Mouse (Mus musculus): ENCODE measurements around the gene Polr2e. TPM values are rescaled to one million over a fixed set of nuclear protein-coding genes. Genes with fewer than 3 reads are reported as not detected.
A peak's percentile ranks its signal among the peaks of the same experiment; 100 is the strongest.

Polr2e gene
- total RNA-seq, 2 experiments from 2014 or later, result 96.5 to 102 TPM

DNA sequence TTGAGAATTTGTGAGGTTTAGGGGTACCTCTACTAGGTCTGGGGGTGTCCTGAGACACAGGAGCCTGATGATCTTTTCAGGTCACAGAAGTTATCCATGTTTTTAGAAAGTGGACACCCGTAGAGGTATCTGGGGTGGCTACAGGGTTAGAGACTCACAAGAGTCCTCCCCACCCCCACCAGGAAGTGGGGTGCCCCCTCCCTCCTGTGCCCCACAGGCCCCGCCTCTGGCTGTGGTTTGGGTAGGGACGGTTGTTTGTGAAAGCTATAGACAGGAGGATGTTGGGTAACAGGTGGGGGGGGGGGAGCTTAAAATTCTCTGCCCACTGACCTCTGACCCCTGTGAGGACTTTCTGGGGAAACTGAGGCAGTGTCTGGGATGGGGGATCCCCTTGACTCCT lies 22.2 kb downstream of the Polr2e start:
- no peak for DNase-seq

DNA sequence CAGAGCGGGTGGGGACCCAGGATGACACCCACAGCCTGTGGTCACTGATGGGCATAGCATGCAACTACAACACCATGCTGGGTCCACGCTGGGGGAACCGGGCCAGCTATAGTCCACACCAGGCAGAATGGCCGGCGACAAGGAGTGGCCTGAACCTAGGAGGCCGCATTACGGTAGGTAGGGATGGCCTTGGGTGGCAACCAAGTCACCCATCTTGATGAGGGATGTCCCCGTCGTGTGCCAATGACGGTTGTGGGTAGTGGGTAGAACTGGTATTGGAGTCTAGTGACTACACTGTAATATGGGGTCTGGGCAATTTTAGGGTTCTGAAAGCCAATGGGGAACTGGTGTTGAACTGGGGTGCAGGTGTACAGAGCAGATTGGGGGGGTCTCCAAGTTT lies 22.7 kb downstream of the Polr2e start:
- no peak for DNase-seq

DNA sequence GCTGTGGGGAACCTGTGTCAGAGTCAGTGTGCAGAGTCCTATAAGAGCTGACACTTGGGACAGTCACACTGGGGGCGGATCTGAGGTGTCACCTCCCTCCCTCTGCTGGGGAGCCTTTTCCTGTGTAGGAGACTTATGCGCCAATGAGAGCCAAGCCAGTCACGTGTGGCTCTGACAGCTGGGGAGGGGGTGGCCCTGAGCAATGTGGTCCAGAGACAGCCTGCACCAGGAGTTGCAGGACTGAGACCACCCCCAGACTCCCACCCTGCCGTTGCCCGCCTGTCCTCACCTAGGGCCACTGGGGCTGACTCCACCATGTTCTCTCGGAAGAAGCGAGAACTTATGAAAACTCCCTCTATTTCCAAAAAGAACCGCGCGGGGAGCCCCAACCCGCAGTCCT lies 23.1 kb downstream of the Polr2e start, which contains the start of gene Arhgap45:
Arhgap45 (plus strand) TSS at position 143 of the 400 bp plus-strand sequence.
- DNase-seq, result no peak

DNA sequence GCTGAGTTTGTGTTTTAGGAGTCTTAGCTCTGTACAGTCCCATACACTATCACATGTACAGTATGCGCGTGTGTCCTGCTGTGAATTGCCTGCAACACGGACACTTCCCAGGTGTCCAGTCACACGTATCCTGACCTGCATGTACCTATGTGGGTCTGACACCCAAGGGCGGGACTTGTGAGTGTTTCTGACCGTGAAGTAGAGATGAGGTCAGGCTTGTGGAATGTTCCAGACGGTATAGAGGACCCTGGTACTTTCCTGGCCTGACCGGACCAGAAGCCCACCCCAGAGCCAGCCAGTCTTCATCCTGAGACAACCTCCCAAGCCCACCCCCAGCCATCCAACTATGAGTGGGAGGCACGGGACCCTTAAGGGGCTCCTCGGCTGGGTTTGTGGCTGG lies 24.0 kb downstream of the Polr2e start:
- no peak for DNase-seq

DNA sequence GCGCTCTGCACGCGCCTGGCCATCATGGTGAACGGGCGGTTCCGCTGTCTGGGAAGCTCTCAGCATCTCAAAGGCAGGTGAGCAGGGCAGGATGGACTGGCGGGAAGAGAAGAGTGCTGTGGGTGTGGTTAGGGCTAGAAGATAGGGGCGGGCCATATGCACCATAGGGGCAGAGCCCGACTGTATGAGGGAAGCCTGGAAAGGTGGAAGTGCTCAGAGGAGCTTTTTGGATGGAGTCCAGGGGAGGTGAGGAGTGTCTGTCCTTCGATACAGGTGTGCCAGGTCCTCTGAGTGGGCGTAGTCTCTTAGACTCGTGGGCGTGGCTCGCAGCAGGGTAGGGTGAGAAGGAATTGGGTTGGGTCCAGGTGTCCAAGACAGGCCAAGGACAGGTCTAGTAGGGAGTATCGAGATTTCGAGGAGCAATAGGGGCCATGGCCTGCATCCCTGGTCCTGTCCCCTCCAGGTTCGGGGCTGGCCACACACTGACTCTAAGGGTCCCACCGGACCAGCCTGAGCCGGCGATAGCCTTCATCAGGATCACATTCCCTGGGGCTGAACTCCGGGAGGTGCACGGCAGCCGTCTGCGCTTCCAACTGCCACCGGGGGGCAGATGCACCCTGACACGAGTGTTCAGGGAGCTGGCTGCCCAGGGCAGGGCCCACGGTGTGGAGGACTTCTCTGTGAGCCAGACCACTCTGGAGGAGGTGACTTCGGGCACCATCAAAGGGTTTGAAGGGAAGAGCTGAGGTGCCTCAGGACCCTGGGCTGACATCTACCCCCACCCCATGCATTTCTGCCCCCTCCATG lies 24.9 kb downstream of the Polr2e start:
- DNase-seq, result no peak

DNA sequence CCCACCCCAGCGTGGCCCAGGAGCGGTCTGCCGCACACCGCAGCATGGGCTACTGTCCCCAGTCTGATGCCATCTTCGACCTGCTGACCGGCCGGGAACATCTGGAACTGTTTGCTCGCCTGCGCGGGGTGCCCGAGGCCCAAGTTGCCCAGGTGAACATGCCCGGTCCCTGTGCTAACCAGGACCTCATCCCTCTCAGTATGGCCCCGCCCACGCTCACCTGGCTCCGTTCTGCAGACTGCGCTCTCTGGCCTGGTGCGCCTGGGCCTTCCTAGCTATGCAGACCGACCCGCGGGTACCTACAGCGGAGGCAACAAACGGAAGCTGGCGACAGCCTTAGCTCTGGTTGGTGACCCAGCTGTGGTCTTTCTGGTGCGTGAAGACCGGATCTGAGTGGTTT lies 26.0 kb downstream of the Polr2e start:
- no peak for DNase-seq

DNA sequence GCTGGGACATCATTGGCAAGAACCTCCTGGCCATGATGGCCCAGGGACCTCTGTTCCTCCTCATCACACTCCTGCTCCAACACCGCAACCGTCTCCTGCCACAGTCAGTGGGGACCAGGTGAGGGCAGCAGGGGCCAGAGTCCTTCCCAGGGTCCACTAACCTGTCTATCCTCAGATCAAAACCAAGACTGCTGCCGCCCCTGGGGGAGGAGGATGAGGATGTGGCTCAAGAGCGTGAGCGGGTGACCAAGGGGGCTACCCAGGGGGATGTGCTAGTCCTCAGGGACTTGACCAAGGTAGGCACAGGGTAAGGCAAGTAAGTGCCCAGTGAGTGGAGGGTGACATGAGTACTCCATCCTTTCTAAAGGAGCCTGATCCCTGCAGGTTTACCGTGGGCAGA lies 27.9 kb downstream of the Polr2e start:
- DNase-seq, result no peak

DNA sequence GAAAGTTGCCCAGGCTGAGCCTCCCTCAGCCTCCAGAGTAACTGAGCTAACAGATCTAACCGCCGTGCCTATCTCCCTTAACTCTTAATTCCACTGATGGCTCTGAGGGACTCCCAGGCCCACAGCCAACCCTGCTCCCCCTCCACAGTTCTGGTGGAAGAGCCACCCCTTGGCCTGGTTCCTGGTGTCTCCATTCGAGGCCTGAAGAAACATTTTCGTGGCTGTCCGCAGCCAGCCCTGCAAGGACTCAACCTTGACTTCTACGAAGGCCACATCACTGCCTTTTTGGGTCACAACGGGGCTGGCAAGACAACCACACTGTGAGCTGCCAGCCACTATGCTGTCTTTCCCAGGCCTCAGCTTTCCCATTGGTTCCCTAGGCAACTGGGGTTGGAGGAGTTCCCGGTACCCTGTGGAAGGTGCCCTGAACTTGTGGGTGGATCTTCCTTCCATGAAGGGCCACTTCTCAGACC lies 35.3 kb downstream of the Polr2e start:
- peak; percentile 71 for DNase-seq

DNA sequence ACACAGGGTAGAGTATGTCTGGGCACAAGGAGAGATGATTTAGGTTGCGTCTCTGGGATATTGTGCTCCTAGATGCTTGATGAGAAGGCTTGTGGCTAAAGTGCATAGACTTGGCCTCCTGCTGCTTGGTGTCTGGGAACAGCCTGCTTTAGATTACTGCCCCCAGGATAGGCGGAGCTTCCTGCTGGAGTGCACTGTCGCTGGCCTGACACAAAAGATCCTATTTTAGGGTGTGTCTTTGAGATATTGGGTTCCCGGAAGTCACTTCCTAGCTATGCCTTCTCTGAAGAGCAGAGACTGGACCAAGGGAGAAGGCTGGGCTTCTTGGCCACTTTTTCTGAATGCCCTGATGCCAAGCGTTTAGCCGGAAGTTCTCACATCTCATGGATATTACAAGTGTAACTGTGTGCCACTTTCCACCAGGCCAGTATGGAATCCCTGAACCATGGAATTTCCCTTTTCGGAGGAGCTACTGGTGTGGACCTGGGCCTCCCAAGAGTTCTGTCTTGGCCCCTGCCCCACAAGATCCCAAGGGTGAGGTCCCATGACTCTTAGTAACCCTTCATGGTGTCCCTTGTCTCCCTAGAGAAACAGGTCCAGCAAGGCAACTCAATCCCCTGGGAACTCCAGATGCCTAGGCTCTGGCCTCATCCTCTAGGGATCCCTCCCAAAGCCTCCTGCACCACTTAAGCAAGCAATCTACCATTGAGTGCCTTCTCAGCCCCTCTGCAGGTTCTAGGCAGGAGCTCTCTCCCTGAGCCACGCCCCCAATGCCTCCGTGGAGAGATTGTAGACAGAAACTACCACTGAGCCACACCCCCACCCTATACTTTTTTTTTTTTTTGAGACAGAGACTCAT lies 36.0 kb downstream of the Polr2e start:
- no peak for DNase-seq

DNA sequence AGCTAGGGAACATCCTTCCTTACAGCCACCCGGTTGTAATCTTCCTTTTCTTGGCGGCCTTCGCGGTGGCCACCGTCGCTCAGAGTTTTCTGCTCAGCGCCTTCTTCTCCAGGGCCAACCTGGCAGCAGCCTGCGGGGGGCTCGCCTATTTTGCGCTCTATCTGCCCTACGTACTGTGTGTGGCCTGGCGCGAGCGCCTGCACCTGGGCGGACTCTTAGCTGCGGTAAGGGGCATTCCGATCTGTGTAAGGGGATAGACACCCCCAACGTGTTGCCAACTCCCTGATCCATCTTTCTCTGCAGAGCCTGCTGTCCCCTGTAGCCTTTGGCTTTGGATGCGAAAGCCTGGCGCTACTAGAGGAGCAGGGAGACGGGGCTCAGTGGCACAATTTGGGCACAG lies 36.8 kb downstream of the Polr2e start:
- no peak for DNase-seq

DNA sequence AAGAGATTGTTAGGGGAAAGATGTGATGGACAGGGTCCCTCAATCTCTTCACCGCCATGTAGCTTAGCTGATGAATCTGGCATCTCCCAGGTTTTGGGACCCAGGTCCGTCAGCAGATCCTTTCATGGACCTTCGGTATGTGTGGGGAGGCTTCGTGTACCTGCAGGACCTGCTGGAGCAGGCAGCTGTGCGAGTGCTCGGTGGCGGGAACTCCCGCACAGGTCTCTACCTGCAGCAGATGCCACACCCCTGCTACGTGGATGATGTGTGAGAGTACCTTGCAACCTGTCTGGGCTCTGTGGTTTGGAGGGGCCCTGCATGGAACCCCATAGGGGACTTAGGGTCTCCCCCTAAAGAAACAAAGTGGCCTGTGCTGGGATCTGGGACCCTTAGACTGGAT lies 37.6 kb downstream of the Polr2e start:
- DNase-seq, result no peak

DNA sequence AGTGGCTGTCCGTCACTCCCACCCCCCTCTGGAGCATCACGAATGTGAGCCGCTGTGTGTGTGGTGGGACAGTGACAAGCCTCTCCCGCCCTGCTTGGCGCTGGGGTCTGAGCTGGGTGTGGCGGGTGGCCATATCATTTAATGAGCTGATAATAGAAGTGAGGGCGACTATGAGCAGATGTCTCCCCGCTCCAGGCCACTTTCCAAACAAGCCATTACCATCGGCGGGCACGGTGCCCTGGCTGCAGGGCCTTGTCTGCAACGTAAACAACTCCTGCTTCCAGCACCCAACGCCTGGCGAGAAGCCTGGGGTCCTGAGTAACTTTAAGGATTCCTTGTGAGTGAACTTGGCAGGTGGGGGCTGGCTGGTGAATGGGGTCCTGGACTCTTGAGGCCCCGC lies 41.8 kb downstream of the Polr2e start:
- peak; percentile 52 for DNase-seq

DNA sequence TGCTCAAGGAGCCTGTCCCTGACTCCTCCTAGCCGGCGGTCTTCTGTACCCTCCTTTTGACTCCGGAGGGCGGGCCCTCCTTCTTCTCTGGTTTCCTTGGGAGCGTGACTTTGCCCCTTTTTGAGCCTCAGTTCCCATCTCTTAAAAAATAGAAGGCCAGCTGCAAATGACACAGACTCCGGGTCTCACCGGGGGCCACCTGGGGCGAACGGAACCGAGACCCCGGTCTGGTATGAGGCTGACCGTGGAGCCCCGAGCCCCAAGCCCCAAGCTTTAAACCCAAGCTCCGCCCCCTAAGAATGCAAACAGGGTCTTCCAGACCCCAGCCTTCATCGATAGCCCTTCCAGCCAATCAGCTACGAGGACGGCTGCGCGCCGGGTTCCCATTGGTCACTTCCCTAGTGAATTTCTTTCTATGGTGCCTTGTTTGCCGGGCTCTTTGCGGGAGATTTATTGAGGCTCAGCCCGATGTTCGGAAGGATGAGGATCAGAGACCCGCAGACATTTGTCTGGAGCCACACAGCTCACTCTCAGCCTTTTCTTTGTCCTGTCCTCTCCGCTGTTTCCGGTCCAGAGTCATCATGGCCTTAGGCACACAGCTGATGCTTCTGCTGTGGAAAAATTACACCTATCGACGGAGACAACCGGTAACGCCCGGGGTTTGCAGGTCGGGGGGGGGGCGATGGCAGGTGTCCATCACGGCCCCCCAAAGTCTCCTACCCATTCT lies 42.4 kb downstream of the Polr2e start:
- peak; percentile 79 for DNase-seq

DNA sequence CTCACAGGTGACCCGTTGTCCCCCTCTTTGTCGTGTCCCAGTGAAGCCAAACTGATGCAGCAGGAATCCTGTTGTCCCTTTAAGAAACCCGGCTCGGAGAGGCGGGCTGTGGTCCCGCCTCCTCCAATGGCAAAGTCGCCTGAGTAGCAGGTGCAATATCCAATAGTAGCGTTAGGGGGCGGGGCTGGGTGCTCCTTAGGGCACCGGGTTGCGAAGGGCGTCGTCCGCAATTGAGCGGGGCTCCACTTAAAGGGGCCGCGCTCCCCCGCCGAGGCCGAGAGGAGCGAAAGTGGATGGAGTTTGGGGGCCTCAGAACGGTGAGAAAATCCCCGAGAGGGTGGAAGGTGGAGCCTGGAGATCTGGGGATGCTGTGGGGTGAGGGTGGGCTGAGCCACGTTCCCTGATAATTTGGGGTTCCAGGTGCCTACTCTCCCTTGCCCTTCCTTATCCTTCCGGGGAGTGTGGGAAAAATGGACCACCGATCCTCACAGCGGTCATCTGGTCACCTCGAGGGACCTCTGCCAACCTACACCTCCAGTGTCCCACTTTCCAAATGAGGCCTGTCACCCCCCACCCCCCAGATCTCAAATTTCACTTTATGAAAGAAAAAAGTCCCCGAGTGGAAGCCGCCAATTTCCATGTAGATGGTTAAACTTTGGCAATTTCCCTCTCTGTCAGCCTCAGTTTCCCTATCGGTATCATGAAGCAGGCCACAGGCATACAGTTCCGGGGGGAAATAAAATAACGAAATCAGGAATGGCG lies 43.1 kb downstream of the Polr2e start, which contains the start of gene Abca7:
Abca7 (plus strand) TSS at position 223 of the 762 bp plus-strand sequence.
- peak; percentile 99 for DNase-seq

DNA sequence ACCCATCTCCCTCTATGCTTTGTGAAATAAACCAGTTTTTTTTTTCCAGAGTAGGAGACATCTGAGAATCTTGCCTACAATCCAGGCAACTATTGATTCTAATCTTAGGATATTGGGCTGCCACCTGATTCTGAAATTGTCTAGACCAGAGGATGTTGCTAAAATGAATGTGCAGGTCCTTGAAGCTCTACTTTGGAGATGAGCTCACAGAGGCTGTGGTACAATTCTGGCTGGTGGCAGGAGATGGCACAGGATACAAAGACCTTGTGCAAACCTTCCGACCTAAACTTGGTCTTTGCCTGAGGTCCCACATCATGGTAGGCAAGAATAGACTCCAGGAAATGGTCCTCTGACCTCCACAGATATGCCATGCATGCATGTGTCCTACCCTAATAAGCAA lies 44.0 kb downstream of the Polr2e start:
- DNase-seq, result no peak

DNA sequence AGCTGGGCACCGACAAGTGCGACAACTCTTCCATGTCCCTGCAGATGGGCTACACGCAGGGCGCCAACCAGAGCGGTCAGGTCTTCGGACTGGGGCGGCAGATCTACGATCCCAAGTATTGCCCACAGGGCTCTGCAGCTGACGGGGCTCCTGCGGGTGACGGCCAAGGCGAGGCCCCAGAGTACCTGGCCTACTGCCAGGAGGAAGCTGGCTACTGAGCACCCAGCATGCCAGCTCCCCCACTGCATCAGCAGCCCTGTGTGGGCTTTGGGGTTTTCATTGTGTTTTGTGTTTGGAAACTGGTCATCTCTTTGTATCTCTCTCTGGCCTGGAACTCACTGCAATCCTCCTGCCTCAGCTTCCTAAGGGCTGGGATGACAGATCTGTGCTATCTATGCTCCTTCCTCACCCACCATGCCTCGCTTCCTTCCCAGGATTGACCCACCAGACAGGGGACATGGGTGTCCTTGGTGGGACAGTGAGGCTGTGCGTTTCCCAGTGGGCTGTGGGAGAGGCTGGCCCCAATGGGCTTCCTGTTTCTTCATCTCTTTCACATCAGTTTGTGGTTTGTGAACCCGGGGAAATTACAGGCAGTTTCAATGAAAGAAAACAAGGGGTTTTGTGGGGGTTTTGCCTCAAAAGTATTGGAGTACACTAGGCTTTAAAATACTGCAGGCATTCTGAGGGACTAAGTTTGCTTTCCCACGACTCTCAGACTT lies 45.0 kb downstream of the Polr2e start:
- DNase-seq, result peak; percentile 56

DNA sequence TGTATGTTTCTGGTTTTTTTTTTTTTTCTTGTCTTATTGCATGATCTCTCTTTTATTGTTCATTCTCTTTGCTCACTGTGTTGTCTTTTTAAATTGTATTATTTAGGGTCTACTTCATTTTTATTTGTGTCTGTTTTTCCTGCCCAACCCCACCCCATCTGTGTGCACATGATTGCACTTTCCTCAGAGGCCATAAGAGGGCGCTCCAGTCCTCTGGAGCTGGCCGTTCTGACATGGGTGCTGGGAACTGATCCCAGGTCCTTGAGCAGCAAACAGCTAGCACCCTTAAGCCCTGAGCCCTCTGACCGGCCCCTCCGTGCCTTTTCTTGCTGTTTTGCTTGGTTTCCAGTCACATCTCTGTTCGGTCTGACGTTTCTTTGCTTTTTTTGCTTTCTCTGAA lies 48.0 kb downstream of the Polr2e start:
- DNase-seq, result no peak

DNA sequence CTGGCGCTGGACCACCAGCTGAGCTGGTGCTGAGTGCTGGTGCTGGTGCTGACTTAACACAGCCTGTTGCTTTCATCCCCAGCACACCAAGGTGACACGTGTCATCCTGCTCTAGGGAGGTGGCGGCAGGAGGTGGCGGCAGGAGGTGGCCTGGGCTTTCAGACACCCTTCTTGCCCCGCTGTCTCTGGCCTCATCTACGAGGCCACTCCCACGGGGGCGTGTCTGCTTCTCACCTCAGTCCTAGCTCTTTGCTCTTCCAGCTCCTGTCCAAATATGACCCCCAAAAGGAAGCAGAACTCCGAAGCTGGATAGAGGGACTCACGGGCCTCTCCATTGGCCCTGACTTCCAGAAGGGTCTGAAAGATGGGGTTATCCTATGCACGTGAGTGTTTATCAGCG lies 48.5 kb downstream of the Polr2e start:
- DNase-seq, result no peak

DNA sequence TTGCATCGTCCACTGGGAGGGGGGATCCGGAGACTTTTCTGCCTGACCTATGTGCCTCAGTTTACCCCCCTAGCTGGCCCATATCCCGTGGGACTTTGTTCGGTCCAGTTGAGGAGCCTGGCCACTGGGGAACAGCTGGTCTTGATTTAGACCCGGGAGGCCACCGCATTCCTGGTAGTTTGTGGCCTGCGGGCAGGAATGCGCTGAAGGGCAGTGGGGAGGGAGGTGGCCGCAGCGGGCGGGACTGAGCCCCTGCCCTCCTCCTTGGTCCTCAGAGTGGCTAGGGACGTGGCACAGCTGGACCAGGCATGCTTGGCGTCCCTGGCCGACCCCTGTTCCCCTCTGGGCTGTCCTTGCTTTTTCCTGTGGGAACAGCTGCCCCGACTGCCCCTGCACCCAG lies 49.7 kb downstream of the Polr2e start:
- no peak for DNase-seq

DNA sequence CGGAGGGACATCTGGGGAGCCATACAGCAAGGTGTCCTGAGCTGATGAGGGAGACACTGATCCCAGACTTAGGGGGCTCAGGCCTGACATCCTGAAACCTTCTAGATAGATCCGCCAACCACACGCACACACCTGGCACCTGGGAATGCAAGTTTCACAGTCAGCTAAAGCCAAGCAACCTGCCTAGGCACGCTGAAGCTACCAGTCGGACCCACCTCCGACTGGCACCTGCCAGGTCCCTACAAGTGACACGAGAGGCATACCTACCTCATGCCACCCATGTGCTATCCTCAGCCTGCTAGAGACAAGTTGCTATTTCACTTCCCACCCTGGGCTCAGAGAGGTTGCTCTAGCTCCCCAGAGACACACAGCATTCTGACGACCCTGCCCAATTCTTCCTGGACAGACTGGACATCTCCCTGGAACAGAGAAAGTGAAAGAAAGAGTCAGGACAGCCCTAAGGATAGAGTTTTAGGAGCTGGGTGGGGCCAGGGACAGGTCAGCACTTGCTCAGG lies 50.3 kb downstream of the Polr2e start:
- no peak for DNase-seq

All from adrenal gland, postnatal 10 days (tissue).